Mouse (Mus musculus) forebrain, embryonic 13.5 days (tissue): ENCODE measurements around the gene Trmt2a. TPM values are rescaled to one million over a fixed set of nuclear protein-coding genes. Genes with fewer than 3 reads are reported as not detected.

ENCODE experiments used
- microRNA counts: library from miRNA; unstranded; fragments of <30 nt; microRNA quantifications from one replicate; lab custom pipeline; 2016
- microRNA-seq: library from miRNA; unstranded; fragments of <30 nt; microRNA quantifications from one replicate; pipeline ENCODE4, GENCODE M21; 2016
- polyA plus RNA-seq: library from polyadenylated mRNA; unstranded; fragments of >200 nt; fragmentation: Nextera tagmentation; extraction: Ambion mirVana; gene quantifications from 2 replicates; pipeline ENCODE4 v1.2.1, GENCODE M21; 2015

The Trmt2a gene
- polyA plus RNA-seq, 1 experiment from 2014 or later = 116 TPM

MicroRNAs within 50 kb of the gene (microRNA counts, 519-probe panel; counts per million panel counts)
- microRNA mmu-miR-1306 (lab: Ali Mortazavi, UCI) = 177 counts per million, percentile 53 among the panel's probes with 10 or more counts

Small RNA genes within 50 kb of the gene (microRNA-seq; reads per million reads assigned to microRNA genes)
- gene Gm24572 (3.0 reads per million, percentile 4 among the genes with 10 or more reads in this experiment), gene Mir1306 (300 reads per million, percentile 65 among the genes with 10 or more reads in this experiment)

Other genes starting within 250 kb of the Trmt2a start
- 164 and 168 TPM in 2 replicates for gene Dgcr6, start 195.8 kb upstream of the Trmt2a start, polyA plus RNA-seq
- 3.7 and 6.3 TPM in 2 replicates for gene Prodh, start 158.5 kb upstream of the Trmt2a start, polyA plus RNA-seq
- 7.3 and 7.8 TPM in 2 replicates for gene Rtn4r, start 121.0 kb upstream of the Trmt2a start, polyA plus RNA-seq
- 0.13 TPM in 1 of 2 replicates, not detected in the other for gene Ccdc188, start 30.8 kb upstream of the Trmt2a start, polyA plus RNA-seq
- 7.7 and 8.4 TPM in 2 replicates for gene Zdhhc8, start 13.5 kb upstream of the Trmt2a start, polyA plus RNA-seq
- 726 and 766 TPM in 2 replicates for gene Ranbp1, start 53 bp downstream of the Trmt2a start, polyA plus RNA-seq
- gene Gm49776, start 9.6 kb downstream of the Trmt2a start, polyA plus RNA-seq = 2.5 and 7.6 TPM in 2 replicates
- gene Dgcr8, start 40.6 kb downstream of the Trmt2a start, polyA plus RNA-seq = 37.7 and 44.0 TPM in 2 replicates
- 59.2 and 63.2 TPM in 2 replicates for gene Tango2, start 99.4 kb downstream of the Trmt2a start, polyA plus RNA-seq
- gene Arvcf, start 99.5 kb downstream of the Trmt2a start, polyA plus RNA-seq = 77.2 and 95.0 TPM in 2 replicates
- 23.4 and 25.1 TPM in 2 replicates for gene Txnrd2, start 177.7 kb downstream of the Trmt2a start, polyA plus RNA-seq
- 64.0 and 70.1 TPM in 2 replicates for gene Comt, start 178.2 kb downstream of the Trmt2a start, polyA plus RNA-seq